Mouse (Mus musculus) stomach, postnatal 0 days (tissue): ENCODE results near the gene Rdh11. TPM values are rescaled to one million over a fixed set of nuclear protein-coding genes. Genes with fewer than 3 reads are reported as not detected.

Experiments
- ATAC-seq: fragments of 200-750 bp; cut with Nextera tagmentation; 2 replicates; pipeline ENCODE4 v1.8.0; 2017; ENCODE audit not compliant: low FRiP score, low TSS enrichment
- DNase-seq: peaks from one replicate; pipeline ENCODE4 v3.0.0-alpha.2; 2016; ENCODE audit warnings: low spot score
- H3K27ac ChIP-seq: fragments of 300-500 bp; sonication (generic); replicated peaks from 2 replicates; pipeline ENCODE4 v1.5.1; 2014; ENCODE audit warnings: mild to moderate bottlenecking, control low read depth
- H3K27me3 ChIP-seq: fragments of 300-500 bp; sonication (generic); 2 replicates; pipeline ENCODE4 v1.6.1; 2014; ENCODE audit warnings: low read length; ENCODE audit not compliant: control insufficient read depth, insufficient read depth
- H3K36me3 ChIP-seq: fragments of 300-500 bp; sonication (generic); 2 replicates; pipeline ENCODE4 v1.6.1; 2014; ENCODE audit warnings: low read length, mixed read lengths; ENCODE audit not compliant: control insufficient read depth, insufficient read depth
- H3K4me1 ChIP-seq: fragments of 300-500 bp; sonication (generic); replicated peaks from 2 replicates; pipeline ENCODE4 v1.6.1; 2014; ENCODE audit warnings: antibody characterized with exemption; ENCODE audit not compliant: control insufficient read depth, insufficient read depth
- H3K4me2 ChIP-seq: fragments of 300-500 bp; sonication (generic); replicated peaks from 2 replicates; pipeline ENCODE4 v1.6.1; 2014; ENCODE audit warnings: low read depth, mild to moderate bottlenecking, control low read depth, moderate library complexity
- H3K4me3 ChIP-seq: fragments of 300-500 bp; sonication (generic); 2 replicates; pipeline ENCODE4 v1.5.1; 2014; ENCODE audit warnings: low read depth, low read length, control low read depth
- H3K9ac ChIP-seq: fragments of 300-500 bp; sonication (generic); 2 replicates; pipeline ENCODE4 v1.6.1; 2014; ENCODE audit warnings: mild to moderate bottlenecking, low read length, control low read depth, mixed read lengths
- H3K9me3 ChIP-seq: fragments of 300-500 bp; sonication (generic); 2 replicates; pipeline ENCODE4 v1.6.1; 2016; ENCODE audit warnings: low read length; ENCODE audit not compliant: control insufficient read depth
- CTCF ChIP-seq: IDR thresholded peaks from 2 replicates; pipeline ENCODE4 v1.5.1; 2016; ENCODE audit warnings: antibody characterized with exemption, low read depth, mild to moderate bottlenecking, moderate library complexity
- EP300 ChIP-seq: optimal IDR thresholded peaks from 2 replicates; pipeline ENCODE3; 2016; ENCODE audit warnings: antibody characterized with exemption
- WGBS: fragments of 180-500 bp; shearing (Covaris S2); extraction: QIAGEN DNeasy Blood & Tissue Kit; methylation state at CpG from one replicate; pipeline ENCODE4 v1.1.7; 2014; 5-methylcytosine and 5-hydroxymethylcytosine counted together
- polyA plus RNA-seq: library from polyadenylated mRNA; unstranded; fragments of >200 nt; fragmentation: Nextera tagmentation; extraction: Ambion mirVana; gene quantifications from 2 replicates; pipeline ENCODE4 v1.2.1, GENCODE M21; 2015

Rdh11 gene
- polyA plus RNA-seq, 1 experiment from 2014 or later, result 17.1 TPM

DNA sequence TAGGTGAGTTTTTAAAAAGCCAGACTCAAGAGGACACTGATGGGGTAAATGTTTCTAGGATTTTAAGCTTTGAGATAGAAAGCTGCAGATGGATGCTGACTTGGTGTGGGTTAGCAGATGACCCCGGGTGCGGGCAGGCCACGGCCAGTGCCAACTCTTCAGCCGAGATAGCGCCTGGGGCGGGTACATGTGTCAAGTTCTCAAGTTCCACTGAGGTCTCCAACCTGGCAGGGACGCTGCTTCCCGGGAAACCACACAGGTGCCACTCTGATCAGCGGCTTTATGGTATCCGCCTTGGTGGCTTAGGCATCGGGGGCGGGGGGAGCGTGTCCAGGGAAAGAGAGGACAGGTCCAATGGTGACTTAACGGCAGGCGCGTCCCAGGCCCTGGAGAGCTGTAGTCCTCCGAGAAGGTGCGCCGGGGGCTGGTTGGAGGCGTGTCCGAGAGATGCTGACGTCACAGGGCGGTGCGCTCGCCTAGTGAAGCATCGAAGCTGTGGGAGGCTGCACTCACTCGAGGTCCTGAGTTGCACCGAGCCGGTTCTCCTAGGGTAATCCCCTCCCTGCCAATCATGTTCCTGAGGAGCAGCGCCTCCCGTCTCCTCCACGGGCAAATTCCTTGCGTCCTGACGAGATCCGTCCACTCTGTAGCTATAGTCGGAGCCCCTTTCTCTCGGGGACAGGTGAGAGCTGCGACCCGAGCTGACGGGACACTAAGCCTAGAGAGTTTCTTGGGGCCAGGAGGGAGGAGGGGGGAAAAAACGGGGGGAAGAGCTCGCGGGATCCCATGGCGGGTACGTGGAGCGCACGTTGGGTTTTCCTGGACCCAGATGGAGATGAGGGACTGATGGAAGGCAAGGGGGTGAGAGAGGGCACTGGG, 61.6 kb downstream of the Rdh11 start, which contains the start of gene Arg2:
Gene Arg2, plus strand, starts transcription at position 479 of the 879 bp plus-strand sequence.
- Histone ChIP-seq H3K4me3 (peak within 1 kb of the TSS; percentile 43), H3K4me1 (no peaks in the 10 kb centered on the region), H3K4me2 (peak within 1 kb of the TSS; percentile 69), H3K9ac (no peak within 1 kb of the TSS), H3K27me3 (peaks cover 2% of the 10 kb centered on the region; the same call in 1 of the 2 replicates), H3K36me3 (no peaks in the 10 kb centered on the region), H3K27ac (no peak within 1 kb of the TSS), H3K9me3 (no peaks in the 10 kb centered on the region)
- peak; percentile 96 for ATAC-seq
- DNase-seq, result peak; percentile 90
- TF ChIP-seq EP300, result no peak
- TF ChIP-seq CTCF, result no peak
- WGBS, result under 1% methylated on average over 47 of the region's 47 CpGs

Other genes with a start within 250 kb of the Rdh11 start
- 4.7 and 4.9 TPM in 2 replicates for gene Tmem229b, start 184.7 kb downstream of the Rdh11 start, polyA plus RNA-seq
- gene Plekhh1, start 163.1 kb downstream of the Rdh11 start, polyA plus RNA-seq, result 6.1 and 6.9 TPM in 2 replicates
- 18.8 and 20.3 TPM in 2 replicates for gene Pigh, start 102.6 kb downstream of the Rdh11 start, polyA plus RNA-seq
- gene Arg2, start 61.5 kb downstream of the Rdh11 start, polyA plus RNA-seq, result 2.0 and 2.2 TPM in 2 replicates
- gene Vti1b, start 19.6 kb downstream of the Rdh11 start, polyA plus RNA-seq, result 110 and 111 TPM in 2 replicates
- gene Rdh12, start 16.6 kb upstream of the Rdh11 start, polyA plus RNA-seq, result 78.8 and 88.1 TPM in 2 replicates
- 3.7 and 4.6 TPM in 2 replicates for gene Zfyve26, start 104.0 kb upstream of the Rdh11 start, polyA plus RNA-seq
- 1.9 and 2.0 TPM in 2 replicates for gene Rad51b, start 105.0 kb upstream of the Rdh11 start, polyA plus RNA-seq